In genomic region chr14:105924712-105925111, GRCm38 (mm10) we compare ENCODE assay signal across 9 mouse cellular contexts. TPM values are rescaled to one million over a fixed set of nuclear protein-coding genes. Genes with fewer than 3 reads are reported as not detected.
DNase-seq lines count a peak whose midpoint lies in the region; ATAC-seq and TF ChIP-seq lines count a peak whose summit lies in the region.
"Had no signal": no experiment of that assay in that cellular context is flagged by ENCODE, and none has a peak within 500 bp of the region (broad histone marks: within the 10 kb centered on the region; RNA-seq: fewer than 3 reads in every experiment).

No protein-coding gene starts in this region.

- H3K4me3 ChIP-seq in gastrocnemius, adult 2 months = no peak overlapping the region
- H3K4me3 ChIP-seq in limb, embryonic 11.5 days (ENCODE audit: low read depth, low read length) = no peak overlapping the region
- H3K4me3 ChIP-seq in limb, embryonic 10.5 days = no peak overlapping the region
- H3K4me3 ChIP-seq: neural tube, embryonic 13.5 days had no signal

- peaks cover 8% of the 10 kb centered on the region for H3K4me1 ChIP-seq in limb, embryonic 11.5 days (ENCODE audit: control insufficient read depth, insufficient read depth, low read length)
- peaks cover 42% of the 10 kb centered on the region for H3K4me1 ChIP-seq in limb, embryonic 10.5 days

- intact Hi-C loops in gastrocnemius, adult 2 months (cut with DNase I) = no loop called here

- ATAC-seq in limb, embryonic 11.5 days (ENCODE audit: insufficient number of reproducible peaks, low FRiP score, low TSS enrichment, low read depth) = no peak
- no peak for ATAC-seq in activated CD4-positive, CD25-positive, alpha-beta regulatory T cell, adult 4 months

- H3K9me3 ChIP-seq in limb, embryonic 11.5 days (ENCODE audit: control insufficient read depth, low read length) = no peaks in the 10 kb centered on the region
- H3K9me3 ChIP-seq in limb, embryonic 10.5 days (replicated peaks) = no peaks in the 10 kb centered on the region
- H3K9me3 ChIP-seq: neural tube, embryonic 13.5 days had no signal

- no peak overlapping the region for H3K4me2 ChIP-seq in limb, embryonic 11.5 days (ENCODE audit: low read depth, severe bottlenecking)
- H3K4me2 ChIP-seq: neural tube, embryonic 13.5 days had no signal

- no peak overlapping the region for H3K9ac ChIP-seq in limb, embryonic 11.5 days (ENCODE audit: low read length)
- H3K9ac ChIP-seq: neural tube, embryonic 13.5 days had no signal

- no peaks in the 10 kb centered on the region for H3K36me3 ChIP-seq in limb, embryonic 11.5 days (ENCODE audit: control insufficient read depth, insufficient read depth, low read length)
- no peaks in the 10 kb centered on the region for H3K36me3 ChIP-seq in limb, embryonic 10.5 days
- H3K36me3 ChIP-seq: neural tube, embryonic 13.5 days had no signal

- no peaks in the 10 kb centered on the region for H3K27me3 ChIP-seq in limb, embryonic 11.5 days (ENCODE audit: control insufficient read depth, insufficient read depth, low read length)
- no peaks in the 10 kb centered on the region for H3K27me3 ChIP-seq in limb, embryonic 10.5 days (ENCODE audit: low read depth, poor library complexity, severe bottlenecking)

- TF ChIP-seq CTCF in gastrocnemius, adult 2 months (IDR thresholded peaks at IDR 0.05) = peak; percentile 53

- WGBS in limb, embryonic 11.5 days = 55% methylated on average over 1 of the region's 1 CpGs
- 50% methylated on average over 1 of the region's 1 CpGs for WGBS in limb, embryonic 10.5 days

- H3K27ac ChIP-seq in gastrocnemius, adult 2 months = no peak overlapping the region
- no peak overlapping the region for H3K27ac ChIP-seq in limb, embryonic 11.5 days (replicated peaks; ENCODE audit: low read depth, low read length)
- no peak overlapping the region for H3K27ac ChIP-seq in limb, embryonic 10.5 days
- H3K27ac ChIP-seq: neural tube, embryonic 13.5 days had no signal

- DNase-seq in gastrocnemius, adult 2 months = no peak
- no peak for DNase-seq in gastrocnemius, postnatal 25 days
- DNase-seq in limb, embryonic 11.5 days (ENCODE audit: low spot score) = peak; percentile 50
- no peak for DNase-seq in limb, embryonic 10.5 days (ENCODE audit: low spot score)
- DNase-seq in R1 (ENCODE audit: low read depth, low spot score) = peak; percentile 22
- peak; percentile 37 for DNase-seq in lung, postnatal 14 days
- no peak for DNase-seq in urinary bladder, postnatal 25 days (ENCODE audit: low spot score)

RNA-seq across cellular contexts. Expression of gene Spry2, which starts 28.1 kb away (rescaled TPM):
- total RNA-seq in gastrocnemius, adult 2 months (2021) = 10 to 100 TPM; 16.8 to 21.8 TPM
- 10 to 100 TPM; 19.8 to 20.1 TPM for total RNA-seq in gastrocnemius, postnatal 25 days (2021)
- polyA plus RNA-seq in limb, embryonic 11.5 days (2014; fragmentation: Nextera tagmentation; extraction: Ambion mirVana) = 71.3 and 73.3 TPM in 2 replicates
- polyA plus RNA-seq in limb, embryonic 10.5 days (2016; fragmentation: Nextera tagmentation; extraction: Ambion mirVana) = 36.2 and 43.4 TPM in 2 replicates
- polyA plus RNA-seq in activated CD4-positive, CD25-positive, alpha-beta regulatory T cell, adult 4 months (2017; shearing (Covaris generic)) = not detected

Comparison
In these comparisons a context has a peak if more than half of its experiments do, and no peak if none do; other contexts are left out.
1. DNase-seq: peak in limb, embryonic 11.5 days (single experiment), R1 (single experiment) and lung, postnatal 14 days (single experiment); none in gastrocnemius, adult 2 months (single experiment), gastrocnemius, postnatal 25 days (single experiment), limb, embryonic 10.5 days (single experiment) and urinary bladder, postnatal 25 days (single experiment).
2. RNA of gene Spry2, which starts 28.1 kb away (polyA plus RNA-seq): 71.3 to 73.3 TPM in limb, embryonic 11.5 days and 36.2 to 43.4 TPM in limb, embryonic 10.5 days; not detected in activated CD4-positive, CD25-positive, alpha-beta regulatory T cell, adult 4 months; every median in the first group is over 10 times any median in the second.